Mouse (Mus musculus): Measurements from ENCODE around the gene Nek10.

GRCm38 (mm10) chr14:14863690-14864356 is 60.6 kb downstream of the Nek10 start:
- TF ChIP-seq CTCF (IDR thresholded peaks at IDR 0.05; ENCODE audit: low read depth) (peak; percentile 81), EP300 (IDR thresholded peaks at IDR 0.05; ENCODE audit: low read depth) (no peak)
